Mouse (Mus musculus): ENCODE measurements around the gene Atf1.

Atf1 gene

DNA sequence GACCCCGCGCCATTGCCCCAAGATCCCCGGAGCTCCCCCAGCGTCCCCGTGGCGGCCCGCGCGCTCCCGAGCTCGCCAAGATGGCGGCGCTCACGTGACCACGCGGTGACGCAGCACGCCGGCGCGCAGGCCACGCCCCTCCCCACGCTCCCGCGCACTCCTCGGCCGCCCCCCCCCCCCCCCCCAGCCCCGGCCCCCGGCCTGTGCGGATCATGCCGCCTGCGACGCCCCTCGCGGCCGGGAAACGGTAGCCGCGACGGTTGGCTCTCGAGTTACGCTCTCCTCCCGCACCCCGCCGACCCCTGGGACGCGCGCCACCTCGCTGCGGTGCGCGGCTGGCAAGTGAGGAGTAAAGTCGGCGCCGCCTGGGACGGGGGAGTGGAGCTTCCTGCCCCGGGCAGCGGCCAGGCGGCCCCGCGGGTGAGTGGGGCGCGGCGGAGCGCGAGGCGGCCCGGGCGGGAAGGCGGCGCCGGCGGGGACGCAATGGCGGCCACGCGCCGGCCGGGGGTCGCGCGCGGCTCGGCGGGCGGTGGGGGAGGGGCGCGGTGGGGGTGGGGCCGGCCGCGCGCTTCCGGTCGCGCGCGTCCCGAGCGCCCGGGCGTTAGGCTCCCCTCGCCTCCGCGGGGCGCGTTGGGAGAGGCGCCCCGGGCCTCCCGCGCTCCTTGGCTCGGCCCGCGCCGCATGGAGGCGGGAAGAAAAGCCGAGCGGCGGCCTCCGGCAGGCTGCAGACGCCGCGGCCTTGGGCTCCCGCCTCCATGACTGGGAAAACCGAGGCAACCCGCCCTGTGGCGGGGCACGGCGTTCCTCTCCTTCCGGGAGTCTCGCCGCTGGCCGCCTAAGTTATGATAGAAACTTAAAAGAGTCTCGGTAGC, at the start of gene Atf1:
Gene Atf1 (plus strand): TSS at position 157 of the 872 bp plus-strand sequence.
- DNase-seq (ENCODE audit: low read depth, low spot score) = no peak

DNA sequence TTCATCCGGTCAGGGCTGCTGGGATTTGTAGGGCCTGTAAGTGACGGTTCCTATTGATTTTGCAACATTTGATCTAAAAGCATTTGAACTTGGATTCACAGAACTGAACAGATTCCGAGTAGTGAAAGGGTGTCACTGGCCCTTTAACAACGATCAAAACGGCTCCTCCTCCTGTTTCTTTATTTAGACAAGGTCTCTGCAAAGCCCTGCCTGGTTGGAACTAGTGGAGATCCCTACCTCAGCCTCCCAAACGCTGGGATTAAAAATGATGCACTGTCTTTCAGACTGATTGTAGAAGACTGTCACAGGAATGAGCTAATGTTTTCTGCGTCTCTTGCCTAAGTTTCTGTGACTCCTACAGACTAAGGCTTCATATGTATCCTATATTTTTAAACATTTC, 49.1 kb upstream of the Atf1 start:
- no peak for DNase-seq (ENCODE audit: low read depth, low spot score)

DNA sequence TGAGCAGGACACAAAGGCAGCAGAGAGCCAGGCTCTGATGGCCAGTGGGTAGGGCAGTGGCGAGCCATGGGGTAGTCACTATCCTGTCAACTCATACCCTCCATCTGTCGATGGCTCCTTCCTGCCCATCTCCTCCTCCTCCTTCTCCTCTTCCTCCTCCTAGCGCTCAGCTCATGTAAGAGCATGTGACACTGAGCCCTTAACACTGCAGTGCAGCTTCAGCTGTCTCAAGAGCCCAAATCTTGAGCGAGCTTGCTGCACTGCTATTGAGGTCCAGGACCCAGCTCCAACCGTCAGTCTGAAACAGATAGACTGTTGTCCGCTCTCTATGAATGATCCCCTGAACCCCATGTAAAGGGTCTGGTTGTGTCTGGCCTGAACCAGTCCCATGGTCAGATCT, 47.9 kb upstream of the Atf1 start:
- DNase-seq (ENCODE audit: low read depth, low spot score) = no peak

DNA sequence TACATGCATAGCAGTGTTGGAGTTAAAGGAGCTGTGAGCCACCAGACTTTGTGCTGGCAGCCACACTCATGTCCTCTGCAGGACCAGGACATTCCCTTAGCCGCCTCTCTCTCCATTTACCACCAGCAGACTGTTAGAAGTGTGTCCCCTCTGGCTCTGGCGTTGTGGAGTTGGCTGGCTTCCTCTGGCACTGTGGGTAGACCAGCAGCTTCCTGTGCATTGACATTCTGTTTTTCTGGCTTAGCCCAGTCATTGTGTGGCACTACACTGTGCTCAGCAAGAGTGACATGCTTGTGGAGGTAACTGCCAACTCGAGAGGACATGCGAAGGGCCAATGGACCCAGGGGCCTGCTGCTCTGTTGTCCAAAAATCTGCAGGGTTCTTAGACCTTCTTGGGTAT, 47.4 kb upstream of the Atf1 start:
- DNase-seq (ENCODE audit: low read depth, low spot score) = no peak

DNA sequence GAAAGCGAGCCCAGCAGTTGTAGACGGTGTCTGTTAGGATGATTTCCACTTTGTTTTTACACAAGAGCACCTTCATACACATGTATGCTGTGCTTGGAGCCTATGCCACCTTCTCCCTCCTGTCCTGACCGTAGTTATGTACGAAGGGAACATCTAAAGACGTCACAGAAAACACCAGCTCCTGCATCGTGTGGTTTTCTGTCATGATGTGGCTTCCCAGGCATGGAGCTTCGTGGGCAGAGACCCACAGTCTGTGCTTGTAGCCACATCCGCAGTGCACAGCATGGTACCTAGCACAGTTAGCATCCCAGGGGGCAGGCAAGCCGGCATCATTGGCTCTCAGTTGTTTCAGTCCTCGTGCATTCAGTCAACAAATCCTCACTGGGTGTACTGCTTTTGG, 45.8 kb upstream of the Atf1 start:
- DNase-seq (ENCODE audit: low read depth, low spot score) = no peak

DNA sequence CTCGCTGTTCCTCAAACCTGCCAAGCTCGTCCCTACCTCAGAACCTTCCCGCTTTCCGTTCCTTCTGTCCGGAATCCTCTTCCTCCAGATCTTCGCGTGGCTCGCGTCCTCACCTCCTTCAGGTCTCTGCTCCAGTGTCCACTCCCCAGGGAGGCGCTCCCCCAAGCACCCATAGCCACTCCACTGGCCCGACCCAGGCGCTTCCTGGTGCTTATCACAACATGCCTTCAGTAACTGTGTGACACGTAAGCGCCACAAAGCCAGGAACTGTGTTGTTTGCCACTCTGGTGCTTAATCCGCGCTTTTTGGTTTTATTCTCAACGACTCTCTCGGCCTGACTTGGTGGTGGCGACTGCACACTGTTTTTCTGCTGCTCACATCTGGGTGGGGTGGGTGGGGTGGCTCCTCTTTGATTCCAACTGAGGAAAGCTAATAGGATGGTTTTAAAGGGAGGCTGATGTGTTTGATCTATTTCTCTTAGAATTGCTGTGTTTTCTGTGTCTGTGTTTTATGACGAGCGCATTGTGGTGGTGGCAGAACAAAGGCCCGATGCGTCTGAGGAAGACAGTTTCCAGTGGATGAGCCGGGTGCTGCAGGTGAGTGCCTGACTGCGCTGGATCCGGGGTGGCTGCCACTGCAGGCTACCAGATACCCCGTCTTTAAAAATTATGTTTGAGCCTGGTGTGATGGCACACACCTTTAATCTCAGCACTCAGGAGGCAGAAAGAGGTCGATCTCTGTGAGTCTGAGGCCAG, 44.9 kb upstream of the Atf1 start:
- DNase-seq (ENCODE audit: low read depth, low spot score) = no peak

DNA sequence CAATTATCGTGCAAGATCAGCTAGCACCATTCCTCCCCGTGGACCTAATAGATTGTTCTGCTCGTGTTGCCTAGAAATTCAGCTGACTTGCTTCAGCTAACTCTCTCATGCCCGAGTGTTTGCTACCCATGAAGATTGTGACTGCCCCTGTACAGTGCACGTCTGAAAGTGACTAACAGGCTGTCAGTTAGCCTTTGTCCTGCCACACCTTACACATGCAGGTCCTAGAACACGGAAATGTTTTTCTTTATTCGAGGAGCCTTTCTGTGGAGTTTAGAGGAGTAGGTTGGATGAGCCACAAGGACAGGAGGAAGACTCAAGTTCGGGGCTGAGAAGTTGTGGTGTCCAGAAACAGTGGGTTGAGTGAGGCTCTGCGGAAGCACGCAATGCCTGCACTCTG, 44.1 kb upstream of the Atf1 start:
- DNase-seq (ENCODE audit: low read depth, low spot score) = no peak

DNA sequence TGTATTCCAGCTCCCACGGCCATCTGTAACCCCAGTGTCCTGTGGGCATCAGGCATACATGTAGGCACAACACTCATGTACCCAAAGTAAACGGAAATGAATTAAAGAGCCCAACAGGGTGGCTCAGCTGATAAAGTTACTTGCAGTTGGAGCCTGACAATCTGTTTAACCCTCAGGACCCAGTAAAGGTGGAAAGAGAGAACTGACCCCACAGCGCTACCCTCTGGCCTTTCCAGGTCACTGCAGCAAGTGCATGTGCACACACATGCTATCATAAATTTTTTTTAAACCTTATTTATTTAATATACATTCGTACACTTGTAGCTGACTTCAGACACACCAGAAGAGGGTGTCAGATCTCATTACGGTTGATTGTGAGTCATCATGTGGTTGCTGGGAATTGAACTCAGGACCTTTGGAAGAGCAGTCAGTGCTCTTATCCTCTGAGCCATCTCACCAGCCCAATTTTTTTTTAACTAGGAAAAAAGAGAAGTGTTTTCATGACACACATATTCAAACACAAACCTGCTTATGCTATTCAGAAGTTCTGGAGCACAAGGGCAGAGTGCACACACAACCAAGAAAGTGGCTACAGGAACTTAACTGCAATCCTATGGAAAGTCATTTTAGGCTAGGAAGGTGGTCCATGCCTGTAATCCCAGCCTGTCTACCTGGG, 42.7 kb upstream of the Atf1 start:
- DNase-seq (ENCODE audit: low read depth, low spot score) = no peak

DNA sequence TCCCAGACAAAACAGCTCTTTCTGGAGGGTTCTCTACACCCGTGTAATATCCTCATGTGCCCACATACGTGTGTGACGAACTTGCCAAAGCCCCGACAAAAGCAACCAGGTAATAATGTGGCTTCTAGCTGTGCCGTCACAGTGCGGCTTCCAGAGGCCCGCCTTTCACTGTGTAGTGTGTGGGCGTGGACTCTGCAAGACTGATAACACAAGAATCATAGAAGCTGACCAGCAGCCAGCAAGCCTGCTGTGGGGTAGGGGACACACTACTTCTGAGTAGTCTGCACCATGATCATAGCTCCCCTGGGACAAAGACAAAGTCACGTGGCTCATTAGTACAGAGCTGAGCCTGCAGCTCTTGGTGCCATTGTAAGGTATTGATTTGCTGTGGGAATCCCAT, 41.4 kb upstream of the Atf1 start:
- DNase-seq (ENCODE audit: low read depth, low spot score) = no peak

DNA sequence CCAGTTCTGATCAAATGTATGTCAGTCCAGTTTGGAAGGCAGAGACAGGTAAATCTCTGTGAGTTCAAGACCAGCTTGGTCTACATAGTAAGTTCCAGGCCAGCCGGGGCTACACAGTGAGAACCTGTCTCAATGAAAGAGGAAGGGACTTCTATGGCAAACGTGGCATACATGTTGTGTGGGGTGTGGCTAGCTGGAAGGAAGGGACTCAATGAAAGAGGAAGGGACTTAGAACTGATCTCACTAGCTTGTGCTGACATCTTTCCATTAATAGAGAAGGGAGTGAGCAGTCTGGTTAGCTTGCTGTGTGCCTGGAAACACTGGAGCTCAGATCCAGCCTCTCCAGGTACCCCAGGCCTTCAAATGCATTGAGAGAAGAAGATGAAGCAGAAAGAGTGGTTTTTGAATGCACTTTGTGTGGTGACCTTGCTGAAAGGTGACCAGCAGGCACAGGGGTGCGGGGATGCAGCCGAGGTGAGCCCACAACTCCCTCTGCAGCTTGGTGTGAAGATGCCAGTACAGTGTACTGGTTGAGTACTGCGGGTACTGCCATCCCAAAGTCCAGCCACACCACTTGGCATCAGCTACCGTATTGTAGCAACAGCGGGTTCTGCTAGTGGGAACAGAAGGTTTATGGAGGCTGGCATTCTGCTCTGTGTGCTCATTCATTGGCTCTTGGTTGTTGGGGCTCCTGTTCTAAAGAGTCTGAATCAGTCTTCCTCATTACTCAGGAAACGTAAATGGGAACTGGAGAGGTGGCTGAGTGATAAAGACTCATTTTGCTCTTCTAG, 40.5 kb upstream of the Atf1 start:
- no peak for DNase-seq (ENCODE audit: low read depth, low spot score)

DNA sequence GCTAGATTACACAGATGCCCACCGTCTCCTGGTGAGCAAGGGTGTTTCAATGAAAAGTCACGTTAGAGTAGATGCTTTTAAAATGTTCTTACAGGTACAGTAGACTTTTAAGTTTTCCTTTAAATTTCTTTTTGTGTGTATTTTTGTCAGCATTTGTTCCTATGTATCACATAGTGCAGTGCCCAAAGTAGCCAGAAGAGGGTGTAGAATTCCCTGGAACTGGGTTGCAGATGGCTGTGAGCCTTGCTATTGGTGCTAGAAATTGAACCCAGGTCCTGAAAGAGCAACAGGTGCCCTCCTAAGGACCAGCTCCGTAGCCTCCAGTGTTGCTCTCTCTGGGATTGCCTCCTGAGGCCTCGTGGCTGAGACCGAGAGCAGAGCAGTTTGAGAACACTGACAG, 39.1 kb upstream of the Atf1 start:
- DNase-seq (ENCODE audit: low read depth, low spot score) = no peak

DNA sequence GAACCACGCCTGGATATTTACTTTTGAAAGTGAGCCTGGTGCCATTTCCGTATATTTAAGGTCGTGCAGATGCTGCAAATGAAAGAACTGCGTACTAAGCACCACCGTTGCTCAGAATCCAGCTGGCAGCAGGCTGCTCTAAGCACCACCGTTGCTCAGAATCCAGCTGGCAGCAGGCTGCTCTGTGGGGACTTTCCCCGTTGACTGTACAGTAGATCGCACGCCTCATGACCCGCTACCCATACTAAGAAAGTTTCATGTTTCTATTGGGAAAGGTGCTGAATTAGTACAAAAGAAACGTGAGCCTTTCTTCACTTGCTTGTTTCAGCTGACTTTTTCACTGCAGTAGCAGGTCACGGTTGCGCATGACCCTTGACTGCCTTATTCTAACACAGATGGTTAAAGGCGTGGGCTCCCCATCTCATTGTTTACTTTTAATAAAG, 38.6 kb upstream of the Atf1 start:
- no peak for DNase-seq (ENCODE audit: low read depth, low spot score)

DNA sequence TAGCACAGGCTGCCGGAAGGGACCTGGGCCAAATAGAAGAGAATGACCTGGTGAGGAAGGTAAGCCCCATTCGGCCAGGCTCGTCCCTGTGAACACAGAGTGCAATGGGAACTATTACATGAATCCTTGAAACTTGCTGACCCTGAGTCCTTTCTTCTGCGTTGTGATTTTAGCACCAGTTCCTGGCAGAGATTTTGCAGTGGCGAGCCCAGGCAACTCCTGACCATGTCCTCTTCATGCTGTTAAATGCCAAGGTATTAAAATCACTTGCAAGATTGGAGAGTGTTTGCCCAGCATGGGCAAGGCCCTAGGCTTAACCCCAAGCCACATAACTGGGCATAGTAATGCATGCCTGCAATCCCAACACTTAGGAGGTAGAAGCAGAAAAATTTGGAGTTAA, 37.5 kb upstream of the Atf1 start:
- DNase-seq (ENCODE audit: low read depth, low spot score) = no peak

DNA sequence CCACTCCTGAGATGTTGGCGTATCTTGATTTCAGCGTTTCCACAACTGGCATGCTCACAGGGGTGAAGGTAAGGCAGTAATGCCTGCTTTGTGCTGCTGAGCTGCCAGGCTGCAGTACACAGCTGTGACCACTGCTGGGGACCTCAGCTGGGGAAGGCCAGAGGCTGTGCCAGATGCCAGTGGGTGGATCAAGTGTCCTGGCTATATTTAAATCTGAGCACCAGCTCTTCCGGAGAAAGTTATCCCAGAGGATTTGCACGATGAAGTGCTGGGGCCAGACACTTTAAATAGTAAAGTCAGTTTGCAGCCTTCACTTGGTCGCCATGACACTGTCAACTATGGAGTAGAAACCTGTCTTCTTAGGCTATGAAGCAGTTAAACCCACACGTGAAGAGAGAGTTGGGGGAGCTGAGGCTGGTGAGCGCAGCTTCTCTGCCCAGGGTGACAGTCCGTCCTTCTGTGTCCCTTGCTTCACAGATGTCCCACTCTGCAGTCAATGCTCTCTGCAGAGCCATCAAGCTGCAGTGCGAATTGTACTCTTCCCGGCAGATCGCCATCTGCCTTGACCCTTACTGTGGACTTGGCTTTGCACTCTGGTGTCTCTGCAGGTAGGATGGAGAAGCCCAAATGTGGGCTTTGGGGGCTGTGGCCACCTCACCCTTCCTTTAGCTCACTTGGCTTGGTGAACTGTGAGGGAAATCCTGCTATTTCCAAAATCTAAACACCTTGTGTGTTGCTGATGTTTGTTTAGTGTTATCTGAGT, 28.5 kb upstream of the Atf1 start:
- no peak for DNase-seq (ENCODE audit: low read depth, low spot score)

DNA sequence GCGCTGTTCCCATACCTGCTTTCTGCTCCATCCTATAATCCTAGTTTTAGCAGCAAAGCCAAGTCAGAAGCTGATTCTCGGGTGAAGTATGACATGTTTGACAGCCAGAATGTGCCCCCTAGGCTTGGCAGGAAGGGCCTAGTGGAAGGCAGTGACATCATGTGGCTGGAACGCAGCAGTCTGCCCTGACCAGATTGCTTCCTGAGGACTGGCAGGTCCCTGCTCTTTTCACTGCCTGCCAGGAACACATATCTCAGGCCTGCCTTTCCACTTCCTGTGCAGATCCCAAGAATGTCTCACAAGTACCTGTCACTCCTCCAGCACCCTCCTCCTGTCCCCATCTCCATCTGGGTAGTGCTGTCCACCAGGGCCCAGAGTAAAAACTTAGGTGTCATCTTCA, 27.8 kb upstream of the Atf1 start:
- DNase-seq (ENCODE audit: low read depth, low spot score) = no peak

DNA sequence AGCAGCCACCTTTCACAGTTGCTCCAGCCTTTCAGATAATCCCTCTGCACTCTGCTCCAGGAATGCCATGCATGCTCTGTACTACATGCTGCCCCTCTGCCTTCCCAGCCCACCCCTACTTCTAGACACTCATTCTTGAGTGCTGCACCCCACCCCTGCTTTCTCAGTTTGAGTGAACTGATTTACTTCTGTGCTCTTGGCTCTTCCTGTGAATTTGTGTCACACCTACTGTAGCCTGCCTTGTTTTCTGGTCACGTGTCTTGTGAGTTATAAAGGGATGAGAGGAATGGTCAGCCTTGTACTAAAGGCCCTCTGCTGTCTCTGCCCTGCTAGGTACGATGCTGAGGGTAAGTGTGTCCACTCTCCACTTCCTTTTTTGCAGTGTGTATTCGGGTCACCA, 25.8 kb upstream of the Atf1 start:
- DNase-seq (ENCODE audit: low read depth, low spot score) = no peak

DNA sequence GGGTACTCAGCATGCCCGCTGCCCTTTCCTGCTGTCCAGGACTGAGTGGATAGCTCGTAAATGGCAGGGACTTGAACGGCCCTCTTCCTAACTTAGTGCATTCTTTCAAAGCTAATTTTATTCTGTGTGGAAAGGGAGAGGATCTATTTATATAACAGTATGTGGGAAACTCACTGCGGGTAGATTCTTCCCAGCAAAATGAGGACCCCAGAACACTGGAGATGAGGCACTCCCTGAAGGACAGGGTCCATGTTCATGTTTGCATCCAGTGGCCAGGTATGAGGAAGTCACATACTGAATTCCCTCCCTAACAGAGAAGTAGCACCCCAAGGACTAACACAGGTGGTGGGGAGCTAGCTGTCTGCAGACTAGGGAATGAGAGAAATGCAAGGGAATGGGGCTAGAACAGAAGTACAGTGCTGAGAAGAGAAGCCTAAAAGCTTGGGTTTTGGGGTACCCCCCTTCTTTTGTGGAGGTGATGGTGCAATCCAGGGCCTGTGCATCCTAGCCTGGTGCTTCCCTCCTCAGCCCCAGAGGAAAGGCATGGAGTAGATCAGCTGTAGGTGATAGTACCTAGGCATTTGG, 25.1 kb upstream of the Atf1 start:
- no peak for DNase-seq (ENCODE audit: low read depth, low spot score)

DNA sequence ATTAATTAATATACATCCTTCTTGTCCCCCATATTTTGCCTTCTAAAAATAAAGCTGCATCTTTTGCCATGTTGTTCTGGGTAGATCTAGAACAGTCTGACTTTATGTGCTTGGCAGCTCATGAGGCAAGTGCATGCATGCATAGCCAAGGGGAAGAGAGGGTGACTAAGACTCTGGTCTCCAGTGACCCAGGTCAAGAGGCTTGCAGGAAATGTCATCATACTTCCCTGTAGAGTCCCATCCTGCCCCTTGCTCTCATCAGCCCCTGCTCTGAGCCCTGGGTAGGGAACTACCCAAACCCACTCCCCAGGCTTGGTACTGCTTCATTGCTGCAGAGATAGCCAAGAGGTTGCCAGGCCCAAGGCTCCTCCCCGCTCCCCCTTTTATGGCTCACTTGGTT, 23.0 kb upstream of the Atf1 start:
- no peak for DNase-seq (ENCODE audit: low read depth, low spot score)

DNA sequence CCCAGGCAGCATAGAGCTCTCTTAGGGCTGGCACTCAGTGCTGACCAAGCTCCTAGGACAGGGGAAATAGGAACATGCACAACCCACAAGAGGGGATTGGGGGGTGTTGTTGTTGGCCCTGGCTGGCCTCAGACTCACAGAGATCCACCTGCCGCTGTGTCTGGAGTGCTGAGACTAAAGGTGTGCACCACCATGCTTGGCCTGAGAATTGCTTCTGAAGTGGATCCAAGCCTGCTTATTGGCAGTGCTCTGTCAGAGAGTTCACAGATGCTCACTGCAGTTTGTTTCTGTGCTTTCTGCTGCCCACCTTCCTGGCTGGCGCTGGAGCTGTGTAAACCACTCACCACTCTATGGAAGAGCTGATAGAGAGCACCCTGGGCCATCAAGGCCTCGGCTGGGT, 17.6 kb upstream of the Atf1 start:
- no peak for DNase-seq (ENCODE audit: low read depth, low spot score)

DNA sequence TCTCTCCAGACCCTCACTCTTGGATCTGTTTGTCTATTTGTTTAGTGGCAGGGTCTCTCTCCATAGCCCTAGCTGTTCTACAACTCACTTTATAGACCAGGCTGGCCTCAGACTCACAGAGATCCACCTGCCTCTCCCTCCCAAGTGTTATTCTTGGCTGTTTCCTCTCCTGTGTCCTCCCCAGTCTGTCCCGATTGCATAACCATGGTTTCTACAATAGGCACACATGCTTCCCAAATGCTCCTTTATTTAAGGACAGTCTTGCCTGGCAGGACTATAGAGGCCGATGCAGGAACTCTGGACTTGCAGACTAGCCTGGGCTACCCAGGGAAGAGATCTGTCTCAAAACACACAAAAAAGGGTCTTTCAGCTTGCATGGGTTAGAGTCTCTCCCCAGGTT, 14.3 kb upstream of the Atf1 start:
- DNase-seq (ENCODE audit: low read depth, low spot score) = no peak

DNA sequence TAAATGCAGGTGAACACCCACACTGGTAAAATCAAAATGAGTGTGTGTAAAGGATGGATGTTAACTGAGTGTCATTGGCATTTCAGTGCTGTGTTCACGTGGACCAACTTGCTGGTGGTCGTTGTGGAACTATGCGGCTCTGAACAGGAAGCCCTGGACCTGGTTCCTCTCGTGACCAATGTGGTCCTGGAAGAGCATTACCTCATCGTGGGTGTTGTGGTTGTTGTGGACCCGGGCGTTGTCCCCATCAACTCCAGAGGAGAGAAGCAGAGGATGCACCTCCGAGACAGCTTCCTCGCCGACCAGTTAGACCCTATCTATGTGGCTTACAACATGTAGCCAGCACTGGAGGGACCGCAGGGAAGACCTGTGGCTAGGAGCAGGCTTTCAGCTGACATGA, 12.5 kb upstream of the Atf1 start:
- DNase-seq (ENCODE audit: low read depth, low spot score) = no peak
